Mouse (Mus musculus) midbrain, postnatal 0 days (tissue): Measurements from ENCODE around the gene Dpp3. TPM values are rescaled to one million over a fixed set of nuclear protein-coding genes. Genes with fewer than 3 reads are reported as not detected.
"Not testable (repeated sequence)": the region's sequence is repeated elsewhere in the genome, so short reads cannot be mapped to it uniquely, and the experiment has no call there.

Source experiments
- ATAC-seq: fragments of 200-750 bp; cut with Nextera tagmentation; 2 replicates; pipeline ENCODE4 v1.8.0; 2017; ENCODE audit warnings: moderate number of reproducible peaks, mild to moderate bottlenecking, moderate TSS enrichment, moderate library complexity; ENCODE audit not compliant: low FRiP score
- DNase-seq: peaks from one replicate; pipeline ENCODE4 v3.0.0-alpha.2; 2015; ENCODE audit warnings: low spot score
- H3K27ac ChIP-seq: fragments of 300-500 bp; sonication (generic); 2 replicates; pipeline ENCODE4 v1.5.1; 2014; ENCODE audit warnings: low read depth, mild to moderate bottlenecking, low read length, mixed read lengths
- H3K27me3 ChIP-seq: fragments of 300-500 bp; sonication (generic); 2 replicates; pipeline ENCODE4 v1.6.1; 2014; ENCODE audit warnings: low read length, control low read depth, mixed read lengths; ENCODE audit not compliant: insufficient read depth
- H3K36me3 ChIP-seq: fragments of 300-500 bp; sonication (generic); 2 replicates; pipeline ENCODE4 v1.6.1; 2014; ENCODE audit warnings: low read length, control low read depth, mixed read lengths; ENCODE audit not compliant: insufficient read depth
- H3K4me1 ChIP-seq: fragments of 300-500 bp; sonication (generic); 2 replicates; pipeline ENCODE4 v1.6.1; 2014; ENCODE audit warnings: mild to moderate bottlenecking, control low read depth, antibody characterized with exemption, low read length, mixed read lengths; ENCODE audit not compliant: insufficient read depth
- H3K4me2 ChIP-seq: fragments of 300-500 bp; sonication (generic); 2 replicates; pipeline ENCODE4 v1.6.1; 2014; ENCODE audit warnings: low read depth, mild to moderate bottlenecking, low read length, mixed read lengths; ENCODE audit not compliant: poor library complexity, severe bottlenecking
- H3K4me3 ChIP-seq: fragments of 300-500 bp; sonication (generic); 2 replicates; pipeline ENCODE4 v1.5.1; 2014; ENCODE audit warnings: low read depth, mild to moderate bottlenecking, low read length, moderate library complexity
- H3K9ac ChIP-seq: fragments of 300-500 bp; sonication (generic); replicated peaks from 2 replicates; pipeline ENCODE4 v1.6.1; 2014; ENCODE audit warnings: mild to moderate bottlenecking, low read length, moderate library complexity, mixed read lengths; ENCODE audit not compliant: poor library complexity, severe bottlenecking
- H3K9me3 ChIP-seq: fragments of 300-500 bp; sonication (generic); 2 replicates; pipeline ENCODE4 v1.6.1; 2016; ENCODE audit warnings: low read length, control low read depth
- CTCF ChIP-seq: IDR thresholded peaks from 2 replicates; pipeline ENCODE4 v1.5.1; 2016; ENCODE audit warnings: antibody characterized with exemption, mild to moderate bottlenecking
- WGBS: fragments of 180-500 bp; shearing (Covaris S2); extraction: QIAGEN DNeasy Blood & Tissue Kit; methylation state at CpG from one replicate; pipeline ENCODE4 v1.1.7; 2014; 5-methylcytosine and 5-hydroxymethylcytosine counted together
- polyA plus RNA-seq: library from polyadenylated mRNA; unstranded; fragments of >200 nt; fragmentation: Nextera tagmentation; extraction: Ambion mirVana; gene quantifications from 2 replicates; pipeline ENCODE4 v1.2.1, GENCODE M21; 2015
- total RNA-seq: library from RNA; depleted of rRNA; stranded (reverse); fragments of >200 nt; gene quantifications from 2 replicates; pipeline ENCODE4 v1.2.3, GENCODE M21; 2014; rRNA removed

The Dpp3 gene
- total RNA-seq (84.6 and 94.7 TPM in 2 replicates), polyA plus RNA-seq (87.7 and 96.3 TPM in 2 replicates)

GRCm38 (mm10) chr19:4927904-4928531, at the start of gene Dpp3:
Dpp3 (minus strand) TSS chr19:4928287.
- Histone ChIP-seq H3K27me3 (no peaks in the 10 kb centered on the region), H3K9ac (peak within 1 kb of the TSS; percentile 37), H3K4me2 (peak within 1 kb of the TSS; percentile 59), H3K4me1 (peaks cover 8% of the 10 kb centered on the region; the same call in 1 of the 2 replicates), H3K9me3 (no peaks in the 10 kb centered on the region), H3K36me3 (peaks cover 31% of the 10 kb centered on the region), H3K4me3 (peak within 1 kb of the TSS; percentile 59), H3K27ac (peak within 1 kb of the TSS; percentile 74)
- DNase-seq (peak; percentile 98), ATAC-seq (peak; percentile 95)
- TF ChIP-seq CTCF: no peak
- under 1% methylated on average over 32 of the region's 32 CpGs for WGBS

DNA sequence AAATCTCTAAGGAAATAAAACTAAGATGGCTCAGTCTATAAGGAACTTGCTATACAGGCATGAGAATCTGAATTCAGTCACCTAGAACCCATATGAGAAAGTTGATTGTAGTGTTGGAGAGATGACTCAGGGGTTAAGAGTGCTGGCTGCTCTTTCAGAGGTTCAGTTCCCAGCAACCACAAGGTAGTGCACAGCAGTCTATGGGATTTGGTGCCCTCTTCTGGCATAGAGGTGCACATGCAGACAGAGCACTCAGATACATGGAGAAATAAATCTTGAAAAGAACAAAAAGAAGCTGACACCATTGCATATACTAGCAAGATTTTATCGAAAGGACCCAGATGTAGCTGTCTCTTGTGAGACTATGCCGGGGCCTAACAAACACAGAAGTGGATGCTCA, 40.1 kb upstream of the Dpp3 start:
- H3K9ac ChIP-seq: no peak overlapping the region
- H3K9me3 ChIP-seq: no peaks in the 10 kb centered on the region
- DNase-seq (no peak), ATAC-seq (no peak)
- no peaks in the 10 kb centered on the region for H3K27me3 ChIP-seq
- H3K27ac ChIP-seq: no peak overlapping the region
- H3K4me1 ChIP-seq: no peaks in the 10 kb centered on the region
- TF ChIP-seq CTCF: peak; percentile 60
- 95% methylated on average over 2 of the region's 2 CpGs for WGBS
- no peak overlapping the region for H3K4me2 ChIP-seq
- H3K4me3 ChIP-seq: no peak overlapping the region
- H3K36me3 ChIP-seq: peaks cover 20% of the 10 kb centered on the region

DNA sequence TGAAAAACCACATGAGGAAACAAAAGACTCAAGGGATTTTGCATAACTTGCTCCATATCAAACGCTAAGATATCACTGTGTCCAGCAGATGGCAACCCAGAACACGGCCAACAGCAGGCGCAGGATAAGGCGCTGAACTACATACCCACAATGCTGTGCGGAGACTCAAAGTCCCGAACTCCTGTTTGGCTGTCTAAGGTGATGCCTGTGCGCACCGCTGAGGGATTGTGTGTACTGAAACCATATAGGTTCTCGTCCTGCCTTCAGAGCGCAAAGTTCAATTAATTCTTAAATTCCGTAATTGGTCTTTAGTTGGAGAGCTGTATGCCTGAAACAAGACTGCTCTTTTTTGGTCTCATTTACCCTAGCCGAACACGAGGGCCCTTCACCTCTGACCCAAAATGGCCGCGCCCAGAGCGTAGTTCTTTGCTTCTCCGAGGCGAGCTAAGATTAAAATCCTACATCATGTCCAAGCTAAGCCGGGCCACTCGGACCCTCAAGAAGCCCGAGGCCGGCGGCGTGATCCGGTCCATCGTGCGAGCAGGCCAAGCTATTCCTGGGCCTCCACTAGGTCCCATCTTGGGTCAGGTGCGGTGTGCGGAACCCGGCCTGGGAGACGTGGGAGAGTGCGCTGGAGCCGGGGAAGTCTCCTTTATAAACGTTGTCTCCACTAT, 34.0 kb upstream of the Dpp3 start, which contains the start of gene Mrpl11:
Mrpl11 (plus strand) TSS at position 220 of the 674 bp plus-strand sequence.
- DNase-seq (peak; percentile 97), ATAC-seq (peak; percentile 94)
- Histone ChIP-seq H3K9ac (peak within 1 kb of the TSS; percentile 74), H3K4me3 (peak within 1 kb of the TSS; percentile 63), H3K27me3 (no peaks in the 10 kb centered on the region), H3K27ac (peak within 1 kb of the TSS; percentile 74), H3K36me3 (peaks cover 20% of the 10 kb centered on the region), H3K4me2 (peak within 1 kb of the TSS; percentile 64), H3K9me3 (no peaks in the 10 kb centered on the region), H3K4me1 (peaks cover 5% of the 10 kb centered on the region; the same call in 1 of the 2 replicates)
- peak; percentile 96 for TF ChIP-seq CTCF
- under 1% methylated on average over 34 of the region's 34 CpGs for WGBS

GRCm38 (mm10) chr19:4948641-4949040, 20.6 kb upstream of the Dpp3 start:
- not testable (repeated sequence) for H3K9me3 ChIP-seq, H3K9ac ChIP-seq, DNase-seq, H3K4me2 ChIP-seq, H3K27ac ChIP-seq, H3K4me3 ChIP-seq, ATAC-seq, H3K36me3 ChIP-seq, H3K27me3 ChIP-seq, H3K4me1 ChIP-seq
- 78% methylated on average over 9 of the region's 9 CpGs for WGBS

DNA sequence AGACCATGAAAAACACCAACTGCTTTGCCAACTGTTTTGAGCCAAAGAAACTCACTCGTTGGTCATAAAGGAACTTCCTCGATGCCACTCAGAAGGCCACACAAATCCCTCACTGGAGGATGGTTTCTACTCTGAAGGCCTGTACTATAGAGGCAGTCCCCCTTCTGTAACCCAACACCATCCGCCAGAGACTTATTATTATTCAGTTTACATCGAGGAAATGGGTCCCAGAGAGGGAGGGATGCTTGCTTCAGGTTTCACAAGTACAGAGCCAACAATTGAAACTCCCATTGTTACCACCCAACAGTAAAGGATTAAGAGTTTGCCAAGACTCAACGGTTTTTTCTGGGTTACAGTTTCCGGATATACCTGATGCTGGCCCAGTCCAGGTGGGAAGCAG, 17.5 kb upstream of the Dpp3 start:
- no peaks in the 10 kb centered on the region for H3K27me3 ChIP-seq
- no peak overlapping the region for H3K9ac ChIP-seq
- no peaks in the 10 kb centered on the region for H3K9me3 ChIP-seq
- H3K4me3 ChIP-seq: no peak overlapping the region
- DNase-seq (no peak), ATAC-seq (no peak)
- no peak for TF ChIP-seq CTCF
- WGBS: 44% methylated on average over 6 of the region's 6 CpGs
- no peak overlapping the region for H3K4me2 ChIP-seq
- H3K36me3 ChIP-seq: no peaks in the 10 kb centered on the region
- H3K4me1 ChIP-seq: peaks cover 6% of the 10 kb centered on the region; the same call in 1 of the 2 replicates
- no peak overlapping the region for H3K27ac ChIP-seq

- Histone ChIP-seq H3K4me2 (peak overlapping the region; percentile 60), H3K4me1 (peaks cover 6% of the 10 kb centered on the region; the same call in 1 of the 2 replicates), H3K27me3 (no peaks in the 10 kb centered on the region), H3K27ac (peak overlapping the region; percentile 83), H3K4me3 (peak overlapping the region; percentile 61), H3K36me3 (0 out of 2 replicates have a peak, but pooled peaks cover 2% of the 10 kb centered on the region), H3K9me3 (no peaks in the 10 kb centered on the region), H3K9ac (peak overlapping the region; percentile 78)
- no peak for TF ChIP-seq CTCF
- DNase-seq (no peak), ATAC-seq (no peak; the same call in 1 of the 2 replicates)
- 4% methylated on average over 13 of the region's 13 CpGs for WGBS
Observed at GRCm38 (mm10) chr19:4943253-4943588, 15.1 kb upstream of the Dpp3 start.
